Mouse (Mus musculus): ENCODE results near the gene Baz2a. TPM values are rescaled to one million over a fixed set of nuclear protein-coding genes. Genes with fewer than 3 reads are reported as not detected.
"Not testable (repeated sequence)": the region's sequence is repeated elsewhere in the genome, so short reads cannot be mapped to it uniquely, and the experiment has no call there.

Baz2a gene
- total RNA-seq, 2 experiments from 2014 or later = 28.0 to 30.0 TPM

DNA sequence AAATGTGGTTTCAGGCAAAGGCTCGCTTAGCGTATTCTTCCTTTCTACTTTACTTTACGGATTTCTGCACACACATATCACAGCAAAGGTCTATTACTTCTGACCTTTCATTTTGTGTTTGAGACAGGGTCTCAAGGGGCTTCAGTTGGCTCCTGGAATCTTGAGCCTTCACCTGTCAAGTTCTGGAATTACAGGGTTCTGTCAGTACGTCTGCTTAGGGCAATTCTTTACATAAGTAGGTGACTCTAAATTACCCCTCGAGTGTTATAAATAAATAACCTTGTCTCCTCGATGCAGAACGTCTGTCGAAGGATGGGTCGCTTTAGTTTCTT, 8.9 kb upstream of the Baz2a start:
- no peak for DNase-seq

DNA sequence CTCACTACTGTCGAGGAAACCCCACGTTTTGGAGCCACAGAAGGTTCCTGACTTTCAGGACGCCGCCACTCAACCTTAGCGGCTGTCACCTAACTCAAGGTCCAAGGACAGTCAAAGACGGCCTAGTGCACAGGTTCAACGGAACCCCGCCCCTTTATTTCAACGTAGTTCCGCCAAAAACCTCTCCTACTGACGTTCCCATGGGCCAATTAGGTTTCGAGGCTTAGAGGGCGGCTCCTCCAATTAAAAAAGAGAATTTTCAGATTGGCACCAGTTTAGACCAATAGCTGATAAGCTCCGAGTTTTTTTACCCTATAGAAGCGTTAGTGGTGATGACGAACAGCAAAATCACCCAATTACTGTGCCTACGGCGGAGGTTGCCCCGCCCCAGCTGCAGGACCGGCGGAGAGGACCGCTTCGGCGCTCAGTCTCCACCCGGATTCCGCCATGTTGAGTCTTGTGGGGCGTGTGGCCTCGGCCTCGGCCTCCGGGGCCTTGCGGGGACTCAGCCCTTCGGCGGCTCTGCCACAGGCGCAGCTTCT, 8.4 kb upstream of the Baz2a start, which contains the start of gene Atp5b:
Atp5b (plus strand) TSS at position 394 of the 542 bp plus-strand sequence.
- peak; percentile 99 for DNase-seq

- DNase-seq = peak; percentile 48
Observed at GRCm38 (mm10) chr10:128083688-128084087, 7.7 kb upstream of the Baz2a start.

- DNase-seq = no peak
Observed at GRCm38 (mm10) chr10:128084160-128084559, 7.2 kb upstream of the Baz2a start.

DNA sequence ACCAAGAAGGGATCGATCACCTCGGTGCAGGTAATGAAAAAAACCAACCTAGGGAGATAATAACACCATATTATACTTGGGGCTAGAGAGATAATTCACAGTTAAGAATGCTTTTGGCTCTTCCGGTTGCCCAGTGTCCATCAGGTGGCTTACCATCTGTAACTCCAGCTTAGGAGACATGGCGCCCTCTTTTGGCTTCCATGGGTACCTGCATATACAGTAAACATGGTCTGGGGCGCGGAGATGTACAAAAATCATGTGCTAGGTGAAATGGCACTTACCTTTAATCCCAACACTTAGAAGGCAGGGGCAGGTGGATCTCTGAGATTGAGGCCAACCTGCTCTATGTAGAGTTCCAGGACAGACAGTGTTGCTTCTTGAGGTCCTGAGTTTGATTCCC, 5.0 kb upstream of the Baz2a start:
- peak; percentile 48 for DNase-seq

GRCm38 (mm10) chr10:128087216-128087615, 4.2 kb upstream of the Baz2a start:
- DNase-seq = not testable (repeated sequence)

DNA sequence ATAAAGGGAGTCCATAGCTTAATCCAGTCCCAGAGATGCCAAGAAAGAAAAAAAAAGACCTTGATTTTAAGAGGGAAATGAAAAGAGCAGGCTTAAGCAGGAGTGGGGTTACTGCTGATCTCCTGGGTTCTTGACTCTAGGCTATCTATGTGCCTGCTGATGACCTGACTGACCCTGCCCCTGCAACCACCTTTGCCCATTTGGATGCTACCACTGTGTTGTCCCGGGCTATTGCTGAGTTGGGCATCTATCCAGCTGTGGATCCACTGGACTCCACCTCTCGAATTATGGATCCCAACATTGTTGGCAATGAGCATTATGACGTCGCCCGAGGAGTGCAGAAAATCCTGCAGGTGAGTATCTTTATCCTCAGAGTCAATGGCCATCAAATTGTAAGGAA, 3.2 kb upstream of the Baz2a start:
- DNase-seq = no peak

- peak; percentile 23 for DNase-seq
Observed at GRCm38 (mm10) chr10:128089842-128090241, 1.5 kb upstream of the Baz2a start.

DNA sequence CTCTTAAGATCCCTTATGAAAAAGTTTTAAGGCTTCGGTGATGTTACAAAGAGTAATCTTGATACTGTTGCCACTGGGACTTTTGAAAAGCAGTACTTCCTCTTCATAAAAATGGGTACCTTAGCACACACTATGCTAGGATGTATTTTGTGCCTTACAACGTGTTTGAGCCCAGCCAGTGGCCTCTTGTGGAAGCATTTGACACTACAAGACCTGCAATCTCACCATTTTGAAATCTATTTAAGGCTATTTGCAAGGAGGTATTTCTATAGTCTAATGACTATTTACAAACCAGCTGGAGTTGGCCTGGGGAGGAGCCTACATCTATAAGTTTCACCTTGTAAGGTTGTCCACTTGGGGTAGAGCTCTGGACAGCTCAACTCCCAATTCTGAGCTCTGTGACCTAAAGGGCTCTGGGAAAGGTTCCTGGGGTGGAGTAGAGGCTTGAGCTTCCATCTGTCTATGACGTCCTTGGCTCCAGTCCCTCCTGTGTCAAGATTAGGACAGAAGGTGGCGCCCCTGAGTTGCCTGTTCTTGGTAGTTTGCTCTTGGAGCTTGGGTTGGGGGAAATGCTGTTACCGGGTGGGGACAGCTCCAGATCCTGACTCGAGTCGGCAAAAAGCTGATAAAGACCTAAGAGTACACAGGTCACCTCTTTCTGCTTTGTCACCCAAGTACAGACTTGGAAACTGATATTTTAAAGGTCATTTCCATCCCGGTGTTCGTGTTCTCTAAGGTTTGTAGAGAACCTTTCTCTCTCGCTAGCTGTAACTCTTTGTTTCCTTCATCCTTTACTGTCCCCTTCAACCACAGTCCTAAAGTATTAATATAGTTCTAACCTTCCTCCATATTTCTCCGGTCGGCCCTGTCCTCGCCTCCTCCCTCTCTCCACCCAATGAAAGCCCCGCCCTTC, 470 bp upstream of the Baz2a start:
- DNase-seq = peak; percentile 96

DNA sequence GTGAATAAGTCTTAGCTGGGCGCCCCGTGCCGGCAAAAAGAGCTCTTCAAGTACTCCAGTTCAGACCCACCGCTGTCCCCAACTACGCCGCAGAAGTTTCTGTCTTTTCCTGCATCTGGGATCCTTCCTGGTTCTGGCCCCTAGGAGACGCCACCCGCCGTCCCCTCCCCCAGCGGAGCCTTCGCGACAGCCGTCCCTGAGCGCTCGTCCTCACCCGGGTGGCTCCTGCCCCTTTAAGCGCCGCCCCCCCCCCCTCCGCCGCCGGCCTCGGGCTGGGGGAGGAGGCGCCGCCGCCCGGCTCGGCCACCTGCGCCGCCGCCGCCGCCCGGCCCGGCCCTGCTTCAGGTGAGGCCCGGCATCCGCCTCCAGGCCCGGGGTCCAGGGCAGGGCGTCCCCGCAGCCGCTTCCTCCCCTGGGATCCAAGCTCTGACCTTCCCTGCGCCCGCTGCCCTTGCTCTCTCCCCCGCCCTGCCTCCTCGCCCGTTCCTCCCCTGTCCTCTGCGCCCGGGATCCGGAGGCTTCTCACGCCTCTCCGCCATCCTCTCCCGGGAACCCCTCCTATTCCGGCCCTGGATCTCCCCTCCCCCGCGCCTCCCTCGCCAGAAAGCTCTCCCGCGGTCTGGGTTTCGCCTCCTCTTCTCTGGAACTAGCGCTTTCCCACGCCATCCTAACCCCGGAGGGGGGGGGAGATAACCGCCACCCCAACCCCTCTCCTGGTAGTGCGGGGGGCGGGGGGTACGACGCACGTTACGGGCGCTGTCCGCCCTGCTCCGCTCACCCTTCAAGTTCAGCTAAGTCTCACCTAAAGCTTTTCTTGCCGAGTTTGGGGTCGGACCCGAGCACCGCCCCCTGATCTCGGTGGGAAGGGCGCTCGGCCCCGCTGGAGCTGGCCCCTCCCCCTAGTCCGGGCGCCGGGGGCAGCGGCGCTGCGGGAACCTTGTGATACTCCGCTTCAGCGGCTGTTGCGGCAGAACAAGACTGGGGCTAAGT, 1.4 kb downstream of the Baz2a start:
- peak; percentile 89 for DNase-seq

DNA sequence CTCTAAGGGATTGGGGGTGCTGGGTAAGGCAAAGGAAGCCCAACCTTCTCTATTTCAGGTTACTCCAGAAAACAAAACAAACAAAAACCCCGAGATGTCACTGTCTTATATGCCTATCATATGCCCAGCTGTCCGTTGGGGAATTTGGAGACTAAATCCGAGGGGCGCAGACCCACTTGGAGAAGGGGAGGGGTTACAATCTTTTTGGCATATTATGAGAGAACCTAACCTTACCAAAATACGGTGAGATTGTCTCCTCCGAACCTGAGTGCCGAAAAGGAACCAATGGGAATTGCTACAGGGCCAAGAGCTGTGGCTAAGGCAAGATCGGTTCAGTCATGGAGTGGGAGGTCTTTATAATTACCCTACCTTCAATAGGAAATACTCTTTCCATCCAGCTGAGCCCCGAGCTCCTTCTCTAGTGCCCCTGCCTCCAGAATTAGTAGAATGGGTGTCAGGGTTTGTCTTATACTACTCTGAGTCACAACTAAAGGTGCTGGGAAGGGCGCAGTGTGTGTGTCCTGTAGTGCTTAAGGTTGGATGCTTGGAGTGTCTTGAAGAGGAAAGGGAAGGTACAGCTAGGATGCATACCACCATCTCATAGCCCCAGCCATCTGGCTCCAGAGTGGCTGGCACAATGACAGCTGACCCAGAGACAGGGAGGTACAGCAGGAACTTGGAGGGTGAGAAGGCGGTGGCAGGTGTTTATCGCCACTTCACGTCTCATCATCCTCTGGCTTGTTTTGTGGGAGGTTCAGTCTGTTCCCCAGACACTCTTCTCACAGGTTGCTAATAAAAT, 2.3 kb downstream of the Baz2a start:
- DNase-seq = peak; percentile 41

GRCm38 (mm10) chr10:128094340-128094968, 3.1 kb downstream of the Baz2a start:
- DNase-seq = peak; percentile 87

DNA sequence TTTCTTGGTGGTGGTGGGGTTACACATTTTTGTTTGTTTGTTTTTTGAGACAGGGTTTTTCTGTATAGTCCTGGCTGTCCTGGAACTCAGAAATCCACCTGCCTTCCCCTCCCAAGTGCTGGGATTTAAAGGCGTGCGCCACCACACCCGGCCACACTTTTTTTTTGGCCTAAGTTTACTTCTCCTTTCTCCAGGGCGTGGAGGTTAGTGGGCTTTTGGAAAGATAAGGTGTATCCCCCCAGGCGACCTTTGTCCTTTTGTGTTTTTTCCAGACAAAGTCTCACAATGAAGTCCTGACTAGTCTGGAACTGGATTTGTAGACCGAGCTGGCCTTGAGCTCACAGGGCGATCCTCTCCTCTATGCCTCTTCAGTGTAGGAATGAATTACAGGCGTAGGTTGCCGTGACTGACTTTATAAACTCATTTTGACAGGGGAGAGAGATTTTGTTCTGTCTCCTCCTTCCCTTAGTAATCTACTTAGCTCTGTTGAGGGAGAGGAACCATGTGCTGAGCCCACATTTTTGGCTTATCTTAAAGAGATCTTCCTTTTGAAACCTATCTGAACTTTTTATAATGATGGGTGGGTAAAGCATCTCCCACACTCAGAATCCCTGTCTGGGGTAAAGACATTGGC, 3.7 kb downstream of the Baz2a start:
- DNase-seq = no peak

GRCm38 (mm10) chr10:128096313-128096692, 4.9 kb downstream of the Baz2a start:
- no peak for DNase-seq

GRCm38 (mm10) chr10:128096693-128097586, 5.6 kb downstream of the Baz2a start:
- DNase-seq = peak; percentile 89

DNA sequence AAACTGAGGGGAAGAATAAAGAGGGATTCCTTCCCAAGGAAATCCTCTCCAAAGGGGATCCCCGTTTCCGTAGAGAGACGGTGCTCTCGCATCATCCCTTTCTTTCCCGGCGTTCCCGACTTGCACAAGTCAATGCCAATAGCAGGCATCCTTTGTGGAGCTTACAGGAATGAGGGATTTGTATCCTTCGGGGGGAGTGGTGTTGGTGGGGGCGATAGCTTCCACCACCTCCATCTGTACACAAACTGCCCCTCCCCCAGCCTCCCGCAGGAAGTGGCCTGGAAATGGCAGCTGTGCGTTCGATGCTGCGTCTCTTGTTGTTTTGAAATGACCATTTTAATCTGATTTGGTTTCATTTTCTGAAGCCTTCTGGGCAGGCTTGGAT, 6.2 kb downstream of the Baz2a start:
- DNase-seq = peak; percentile 66

DNA sequence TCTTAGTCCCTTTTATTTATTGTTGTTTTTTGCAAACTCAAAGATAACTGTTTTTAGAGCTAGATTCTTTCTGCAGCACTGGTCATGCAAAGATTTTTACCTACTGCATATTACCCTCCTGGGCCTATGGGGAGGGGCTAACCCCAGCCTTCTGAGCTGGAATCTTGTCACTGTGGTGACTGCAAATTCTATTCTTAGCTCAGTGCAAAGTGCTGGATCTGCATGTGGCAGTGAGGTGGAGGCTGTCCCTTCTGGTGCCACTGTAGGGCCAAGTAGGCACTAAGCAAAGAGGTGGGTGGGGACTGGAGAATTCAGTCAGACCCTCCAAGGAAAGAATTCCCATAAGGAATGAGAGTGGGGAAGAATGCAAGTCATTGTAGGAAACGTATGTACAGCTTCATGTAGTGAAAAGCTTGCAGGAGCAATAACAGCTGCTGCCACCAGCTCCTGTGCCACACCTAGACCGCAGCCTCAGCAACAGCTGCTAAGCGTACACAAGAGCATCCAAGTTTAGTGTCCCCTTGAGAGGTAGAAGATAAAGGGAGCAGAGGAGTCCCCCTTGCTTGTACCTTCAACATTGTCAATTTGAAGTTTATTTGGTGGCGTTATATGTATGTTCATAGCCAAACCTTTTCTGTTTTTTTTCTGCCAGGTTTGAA, 18.9 kb downstream of the Baz2a start:
- DNase-seq = no peak

DNA sequence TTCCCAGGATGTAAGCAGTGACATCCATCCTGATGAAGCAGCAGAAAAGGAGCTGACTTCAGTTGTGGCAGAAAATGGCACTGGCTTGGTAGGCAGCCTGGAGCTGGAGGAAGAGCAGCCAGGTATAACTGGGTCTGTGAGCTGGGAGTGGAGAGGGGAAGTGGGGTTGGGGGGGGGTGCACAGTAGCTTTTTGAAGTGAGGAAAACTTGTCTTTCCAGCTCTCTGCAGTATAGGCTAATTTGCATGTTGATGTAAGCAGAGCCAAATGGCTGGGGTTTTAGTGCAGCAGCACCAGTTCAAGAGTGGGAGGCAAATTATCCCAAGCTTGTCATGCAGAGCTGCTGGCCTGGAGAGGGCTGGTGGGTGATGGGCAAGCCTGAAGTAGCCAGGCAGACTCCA, 19.9 kb downstream of the Baz2a start:
- no peak for DNase-seq

GRCm38 (mm10) chr10:128123833-128124232, 32.5 kb downstream of the Baz2a start:
- no peak for DNase-seq
